In genomic region chr11:109178788-109179518, GRCm38 (mm10) we compare ENCODE assay signal across 9 mouse cellular contexts. TPM values are rescaled to one million over a fixed set of nuclear protein-coding genes. Genes with fewer than 3 reads are reported as not detected.
DNase-seq lines count a peak whose midpoint lies in the region; ATAC-seq and TF ChIP-seq lines count a peak whose summit lies in the region.
"Had no signal": no experiment of that assay in that cellular context is flagged by ENCODE, and none has a peak within 500 bp of the region (broad histone marks: within the 10 kb centered on the region; RNA-seq: fewer than 3 reads in every experiment).

No protein-coding gene starts in this region.

- no peaks in the 10 kb centered on the region for H3K9me3 ChIP-seq in hindbrain, postnatal 0 days (ENCODE audit: low read length)
- H3K9me3 ChIP-seq: midbrain, embryonic 12.5 days had no signal

- no peaks in the 10 kb centered on the region for H3K27me3 ChIP-seq in heart, adult 2 months (ENCODE audit: control insufficient read depth, insufficient read depth, low read length)
- H3K27me3 ChIP-seq in hindbrain, postnatal 0 days (ENCODE audit: insufficient read depth, low read length): no peaks in the 10 kb centered on the region
- H3K27me3 ChIP-seq: midbrain, embryonic 12.5 days had no signal

- no peaks in the 10 kb centered on the region for H3K4me1 ChIP-seq in heart, adult 2 months (ENCODE audit: control insufficient read depth, insufficient read depth, low read length)
- no peaks in the 10 kb centered on the region for H3K4me1 ChIP-seq in cortical plate, adult 2 months (ENCODE audit: control insufficient read depth, insufficient read depth, low read length)
- H3K4me1 ChIP-seq in hindbrain, postnatal 0 days (ENCODE audit: insufficient read depth, low read length): no peaks in the 10 kb centered on the region
- H3K4me1 ChIP-seq: midbrain, embryonic 12.5 days had no signal

- no peak overlapping the region for H3K4me2 ChIP-seq in hindbrain, postnatal 0 days (ENCODE audit: low read depth, low read length)
- H3K4me2 ChIP-seq: midbrain, embryonic 12.5 days had no signal

- WGBS in heart, adult 2 months: 58% methylated on average over 8 of the region's 8 CpGs
- 48% methylated on average over 8 of the region's 8 CpGs for WGBS in hindbrain, postnatal 0 days

- no peak overlapping the region for H3K4me3 ChIP-seq in heart, adult 2 months
- H3K4me3 ChIP-seq in cortical plate, adult 2 months (ENCODE audit: insufficient read depth, low read length): no peak overlapping the region
- H3K4me3 ChIP-seq in hindbrain, postnatal 0 days (ENCODE audit: low read length): no peak overlapping the region
- H3K4me3 ChIP-seq in left cerebral cortex, adult 2 months: no peak overlapping the region
- H3K4me3 ChIP-seq: midbrain, embryonic 12.5 days had no signal

- no peaks in the 10 kb centered on the region for H3K36me3 ChIP-seq in heart, adult 2 months (ENCODE audit: control insufficient read depth, insufficient read depth, low read length)
- no peaks in the 10 kb centered on the region for H3K36me3 ChIP-seq in hindbrain, postnatal 0 days (ENCODE audit: insufficient read depth, low read length)
- H3K36me3 ChIP-seq: midbrain, embryonic 12.5 days had no signal

- H3K79me2 ChIP-seq in heart, adult 2 months (replicated peaks; ENCODE audit: control insufficient read depth, insufficient read depth, low read length): no peaks in the 10 kb centered on the region

- no peak overlapping the region for H3K27ac ChIP-seq in heart, adult 2 months
- no peak overlapping the region for H3K27ac ChIP-seq in cortical plate, adult 2 months (ENCODE audit: insufficient read depth, low read length)
- no peak overlapping the region; the same call in 1 of the 2 replicates for H3K27ac ChIP-seq in hindbrain, postnatal 0 days
- no peak overlapping the region for H3K27ac ChIP-seq in left cerebral cortex, adult 2 months
- H3K27ac ChIP-seq: midbrain, embryonic 12.5 days had no signal

- TF ChIP-seq EP300 in heart, adult 2 months (IDR thresholded peaks at IDR 0.05; ENCODE audit: insufficient read depth, low read depth, low read length): no peak

- peak; percentile 74; the same call in 1 of the 2 replicates for ATAC-seq in hindbrain, postnatal 0 days
- no peak; the same call in 1 of the 2 replicates for ATAC-seq in megakaryocyte-erythroid progenitor cell, adult 5-6 weeks (replicated peaks; ENCODE audit: low FRiP score, low TSS enrichment, poor library complexity, severe bottlenecking)

- TF ChIP-seq POLR2A in heart, adult 2 months (IDR thresholded peaks at IDR 0.05; ENCODE audit: insufficient read depth, low read depth, low read length): no peak
- TF ChIP-seq POLR2A in cortical plate, adult 2 months (IDR thresholded peaks at IDR 0.05; ENCODE audit: extremely low read depth, insufficient read depth, low read length): no peak

- TF ChIP-seq CTCF in heart, adult 2 months (IDR thresholded peaks at IDR 0.05): peak; percentile 80
- TF ChIP-seq CTCF in cortical plate, adult 2 months (IDR thresholded peaks at IDR 0.05; ENCODE audit: extremely low read depth, insufficient read depth, low read length): peak; percentile 73
- TF ChIP-seq CTCF in hindbrain, postnatal 0 days (IDR thresholded peaks at IDR 0.05; ENCODE audit: low read depth): peak; percentile 84
- TF ChIP-seq CTCF in left cerebral cortex, adult 2 months (IDR thresholded peaks at IDR 0.05): peak; percentile 89

- H3K9ac ChIP-seq in heart, adult 2 months (ENCODE audit: low read depth, low read length): no peak overlapping the region
- no peak overlapping the region for H3K9ac ChIP-seq in hindbrain, postnatal 0 days (replicated peaks; ENCODE audit: low read length)
- H3K9ac ChIP-seq: midbrain, embryonic 12.5 days had no signal

- DNase-seq in heart, adult 2 months: peak; percentile 23
- DNase-seq in heart, postnatal 25 days (ENCODE audit: low spot score): no peak
- peak; percentile 22 for DNase-seq in NIH3T3 (ENCODE audit: low read depth)
- peak; percentile 85 for DNase-seq in hindbrain, postnatal 0 days (ENCODE audit: low spot score)
- peak; percentile 56 to 58 for DNase-seq in left cerebral cortex, adult 2 months (ENCODE audit: extremely low spot score in 1 of 2, low spot score in 2 of 2)
- peak; percentile 22 for DNase-seq in retina, adult 2 months (ENCODE audit: low read depth, low spot score)

- intact Hi-C loops in heart, adult 2 months (cut with DNase I): loop anchor here (2.0 to 5.0 kb wide), 2 partner anchors 252 to 730 kb away; no protein-coding TSS in a partner anchor
- intact Hi-C loops in heart, postnatal 25 days (cut with DNase I): loop anchor here (5.0 kb wide), 2 partner anchors 257 to 732 kb away; partner anchors contain the start of gene Axin2
- intact Hi-C loops in left cerebral cortex, adult 2 months (cut with DNase I): loop anchor here (1.0 to 5.0 kb wide), 2 partner anchors 254 to 732 kb away; no protein-coding TSS in a partner anchor

RNA-seq across cellular contexts. Expression of gene E030025P04Rik, which starts 34.8 kb away (rescaled TPM):
- total RNA-seq in heart, adult 2 months (2021): not detected
- not detected in 2 replicates for polyA plus RNA-seq in heart, adult 2 months (2012; rRNA removed)
- not detected for total RNA-seq in heart, postnatal 25 days (2021)
- polyA plus RNA-seq in cortical plate, adult 2 months (2012; rRNA removed): not detected in 2 replicates
- not detected in 2 replicates for total RNA-seq in hindbrain, postnatal 0 days (2014; rRNA removed)
- not detected in 2 replicates for polyA plus RNA-seq in hindbrain, postnatal 0 days (2015; fragmentation: Nextera tagmentation; extraction: Ambion mirVana)
- total RNA-seq in left cerebral cortex, adult 2 months (2021): not detected
- total RNA-seq in megakaryocyte-erythroid progenitor cell, adult 5-6 weeks (2014; fragmentation: Nextera tagmentation): not detected in 2 replicates
- not detected in 2 replicates for total RNA-seq in megakaryocyte-erythroid progenitor cell, adult 5-6 weeks (2017)
- polyA plus RNA-seq: midbrain, embryonic 12.5 days had no signal
